Mouse (Mus musculus) CH12.LX (cell line): ENCODE measurements at regions not wholly inside any gene's neighbourhood (a gene's known extent, or its start where the extent isn't known, plus 50 kb on each side); places are given as distances from the start of the nearest gene placed in this dataset.

Source experiments
- DNase-seq: peaks from one replicate; pipeline ENCODE4 v3.0.0-alpha.2; 2013; ENCODE audit errors: extremely low read depth
- H3K27ac ChIP-seq: 2 replicates; pipeline ENCODE4 v1.5.1; 2012; ENCODE audit warnings: low read depth, mild to moderate bottlenecking, control low read depth, moderate library complexity; ENCODE audit not compliant: insufficient read depth
- H3K27me3 ChIP-seq: replicated peaks from 2 replicates; pipeline ENCODE3; 2012; ENCODE audit warnings: inconsistent platforms
- H3K36me3 ChIP-seq, 2 experiments: replicated peaks in 1 of 2; 2 replicates each; pipeline versions ENCODE3 to v1.6.1; 2012; ENCODE audit warnings: inconsistent platforms in 1 of 2, low read length in 1 of 2, mild to moderate bottlenecking in 1 of 2, mixed read lengths in 1 of 2, moderate library complexity in 1 of 2; ENCODE audit not compliant: control insufficient read depth in 1 of 2, insufficient read depth in 1 of 2
- H3K4me1 ChIP-seq, 2 experiments: 2 replicates each; pipeline ENCODE4 v1.6.1; 2012; ENCODE audit warnings: inconsistent platforms in 1 of 2, moderate library complexity in 1 of 2; ENCODE audit not compliant: insufficient read depth in 2 of 2, control insufficient read depth in 1 of 2
- H3K4me2 ChIP-seq: 2 replicates; pipeline ENCODE4 v1.6.1; 2012; ENCODE audit warnings: low read depth, mild to moderate bottlenecking, control low read depth; ENCODE audit not compliant: poor library complexity, insufficient read depth, severe bottlenecking
- H3K4me3 ChIP-seq, 3 experiments: fragments of 150-350 bp in 1 of 3; sonication (generic) in 1 of 3; replicated peaks in 1 of 3; 2 replicates each; pipeline versions ENCODE3 to v1.5.1; 2011 to 2012; ENCODE audit warnings: low read depth in 2 of 3, low read length in 2 of 3, mild to moderate bottlenecking in 2 of 3, moderate library complexity in 2 of 3, control low read depth in 1 of 3, improper control_type of control experiment in 1 of 3, inconsistent platforms in 1 of 3, mixed read lengths in 1 of 3; ENCODE audit not compliant: poor library complexity in 1 of 3
- H3K79me2 ChIP-seq: replicated peaks from 2 replicates; pipeline ENCODE4 v1.6.1; 2012; ENCODE audit warnings: mild to moderate bottlenecking, moderate library complexity; ENCODE audit not compliant: control insufficient read depth, poor library complexity, insufficient read depth, severe bottlenecking; ENCODE audit errors: extremely low read depth
- H3K9ac ChIP-seq: 2 replicates; pipeline ENCODE4 v1.6.1; 2012; ENCODE audit warnings: low read depth, mild to moderate bottlenecking, control low read depth, moderate library complexity; ENCODE audit not compliant: insufficient read depth
- H3K9me3 ChIP-seq: replicated peaks from 2 replicates; pipeline ENCODE3; 2012; ENCODE audit warnings: low read length, inconsistent platforms, mixed read lengths
- E2F4 ChIP-seq: IDR thresholded peaks from 2 replicates; pipeline ENCODE4 v1.6.1; 2011; ENCODE audit warnings: low read depth, low read length, improper control_type of control experiment; ENCODE audit not compliant: insufficient replicate concordance
- EP300 ChIP-seq: IDR thresholded peaks from 2 replicates; pipeline ENCODE4 v1.6.1; 2011; ENCODE audit warnings: low read length, improper control_type of control experiment
- ETS1 ChIP-seq: conservative IDR thresholded peaks from 2 replicates; pipeline ENCODE4 v1.6.1; 2012; ENCODE audit warnings: low read depth, mild to moderate bottlenecking, inconsistent platforms, low read length, improper control_type of control experiment, moderate library complexity
- GABPA ChIP-seq: IDR thresholded peaks from 2 replicates; pipeline ENCODE4 v1.6.1; 2012; ENCODE audit warnings: low read depth, low read length, improper control_type of control experiment, inconsistent platforms; ENCODE audit not compliant: insufficient replicate concordance
- JUN ChIP-seq: IDR thresholded peaks from 2 replicates; pipeline ENCODE4 v1.6.1; 2011; ENCODE audit warnings: low read depth, mild to moderate bottlenecking, low read length, improper control_type of control experiment, moderate library complexity; ENCODE audit not compliant: insufficient read depth
- KAT2A ChIP-seq: IDR thresholded peaks from 2 replicates; pipeline ENCODE4 v1.6.1; 2012; ENCODE audit warnings: low read length, improper control_type of control experiment, inconsistent platforms; ENCODE audit not compliant: insufficient replicate concordance
- MAZ ChIP-seq: IDR thresholded peaks from 2 replicates; pipeline ENCODE4 v1.6.1; 2012; ENCODE audit warnings: low read depth, mild to moderate bottlenecking, inconsistent platforms, low read length, improper control_type of control experiment, moderate library complexity
- MEF2A ChIP-seq: IDR thresholded peaks from 2 replicates; pipeline ENCODE4 v1.6.1; 2014; ENCODE audit warnings: low read depth, mild to moderate bottlenecking, inconsistent platforms, low read length, improper control_type of control experiment, borderline replicate concordance
- MXI1 ChIP-seq: IDR thresholded peaks from 2 replicates; pipeline ENCODE4 v1.6.1; 2011; ENCODE audit warnings: mild to moderate bottlenecking, low read depth, low read length, improper control_type of control experiment
- MYC ChIP-seq: IDR thresholded peaks from 2 replicates; pipeline ENCODE4 v1.6.1; 2011; ENCODE audit warnings: low read depth, mild to moderate bottlenecking, improper control_type of control experiment, low read length
- SIN3A ChIP-seq: IDR thresholded peaks from 2 replicates; pipeline ENCODE4 v1.6.1; 2012; ENCODE audit warnings: low read length, improper control_type of control experiment, inconsistent platforms
- SMC3 ChIP-seq: IDR thresholded peaks from 2 replicates; pipeline ENCODE4 v1.6.1; 2011; ENCODE audit warnings: low read depth, low read length, improper control_type of control experiment
- TBP ChIP-seq: conservative IDR thresholded peaks from 2 replicates; pipeline ENCODE4 v1.6.1; 2011; ENCODE audit warnings: low read depth, low read length, improper control_type of control experiment
- ZKSCAN1 ChIP-seq: IDR thresholded peaks from 2 replicates; pipeline ENCODE4 v1.6.1; 2012; ENCODE audit warnings: low read depth, inconsistent platforms, low read length, improper control_type of control experiment, borderline replicate concordance
- ZNF384 ChIP-seq: IDR thresholded peaks from 2 replicates; pipeline ENCODE4 v1.6.1; 2012; ENCODE audit warnings: low read depth, low read length, improper control_type of control experiment, inconsistent platforms
- dilution Hi-C: fragments of 300-500 bp; cut with MboI; formaldehyde crosslinking; loops from 2 replicates; pipeline ENCODE4 v1.14.3; 2020; ENCODE audit warnings: low sequenced_read_pairs; ENCODE audit not compliant: extremely low pct_unique_long_range_greater_than_20kb, extremely low pct_ligation_motif_present
- in situ Hi-C: fragments of 300-500 bp; cut with MboI; formaldehyde crosslinking; loops from 3 replicates; pipeline ENCODE4 v1.14.3; 2019; ENCODE audit warnings: low sequenced_read_pairs, low pct_ligation_motif_present, low pct_unique_long_range_greater_than_20kb, mixed read lengths

DNA sequence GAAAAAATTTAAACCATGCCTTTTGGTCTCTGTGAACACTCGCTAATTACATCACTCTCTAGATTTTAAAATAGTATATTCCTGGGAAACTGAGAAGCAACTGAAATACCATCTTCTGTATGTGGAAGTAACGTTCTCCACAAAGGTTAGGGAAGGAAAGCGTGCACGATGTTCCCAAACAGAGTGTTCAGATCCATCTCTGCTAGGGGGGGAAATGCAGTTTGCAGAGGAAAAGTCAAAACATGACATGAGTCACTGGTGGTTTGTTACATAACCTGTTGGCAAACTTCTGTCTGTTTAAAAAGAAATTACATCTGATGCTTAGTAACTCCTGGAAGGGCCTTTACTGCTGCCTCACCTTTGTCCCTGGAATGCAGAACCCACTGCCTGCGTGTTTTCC, 314.2 kb downstream of the Dcdc2c start:
- in situ Hi-C loops: no loop called here
- Histone ChIP-seq H3K4me2 (no peak overlapping the region), H3K27ac (no peak overlapping the region), H3K4me1 (no peaks in the 10 kb centered on the region), H3K79me2 (no peaks in the 10 kb centered on the region), H3K9me3 (no peaks in the 10 kb centered on the region), H3K9ac (no peak overlapping the region), H3K36me3 (no peaks in the 10 kb centered on the region), H3K4me3 (no peak overlapping the region), H3K27me3 (no peaks in the 10 kb centered on the region)
- TF ChIP-seq EP300 (no peak), MYC (no peak), GABPA (no peak), ETS1 (no peak), JUN (no peak), E2F4 (no peak)
- DNase-seq: no peak
- dilution Hi-C loops: no loop called here

DNA sequence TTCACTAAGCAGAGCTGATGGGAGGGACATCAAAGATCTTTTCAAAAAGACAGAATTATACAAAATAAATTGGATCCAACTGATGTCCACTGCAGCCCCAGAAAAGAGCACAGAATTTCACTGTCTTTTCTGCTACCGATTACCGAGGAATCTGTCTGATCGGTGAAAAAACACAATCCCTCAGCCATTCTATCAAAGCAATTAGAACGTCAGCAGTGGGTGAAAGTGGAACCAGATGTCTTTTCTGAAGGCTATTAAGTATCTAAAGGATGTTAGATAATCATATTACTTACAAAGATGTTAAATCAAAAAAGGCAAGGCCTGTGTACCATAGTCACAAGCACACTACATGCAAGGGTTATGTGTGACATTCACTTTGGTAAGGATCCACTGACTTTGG, 315.2 kb downstream of the Dcdc2c start:
- DNase-seq: no peak
- Histone ChIP-seq H3K4me1 (no peaks in the 10 kb centered on the region), H3K79me2 (no peaks in the 10 kb centered on the region), H3K27ac (no peak overlapping the region), H3K27me3 (no peaks in the 10 kb centered on the region), H3K9me3 (no peaks in the 10 kb centered on the region), H3K4me2 (no peak overlapping the region), H3K36me3 (no peaks in the 10 kb centered on the region), H3K4me3 (no peak overlapping the region)
- in situ Hi-C loops: no loop called here
- no peak for TF ChIP-seq SMC3
- no peak for TF ChIP-seq MEF2A
- no peak for TF ChIP-seq TBP
- TF ChIP-seq SIN3A: no peak
- TF ChIP-seq ZNF384: no peak
- TF ChIP-seq, all 38 proteins: peak for 0
- dilution Hi-C loops: no loop called here
- H3K9ac ChIP-seq: no peak overlapping the region

DNA sequence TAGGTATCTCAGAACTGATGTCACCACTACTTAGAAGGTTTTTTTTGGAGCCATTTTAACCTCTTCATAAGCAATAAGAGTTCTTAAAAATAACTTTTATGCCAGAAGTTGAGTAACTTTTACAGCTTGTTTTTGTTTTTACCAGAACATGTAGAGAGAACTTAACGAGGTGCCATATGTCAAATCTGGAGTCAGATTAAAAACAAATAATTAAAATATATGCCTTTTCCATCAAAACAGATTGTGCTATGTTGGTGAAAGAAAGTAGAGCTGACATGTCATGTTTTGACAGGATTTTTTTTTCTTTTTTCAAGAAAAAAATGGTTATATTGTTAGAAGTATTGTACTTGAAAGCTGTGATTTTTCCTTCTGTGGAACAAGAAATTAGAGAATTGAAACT, 349.4 kb downstream of the Dcdc2c start:
- Histone ChIP-seq H3K4me2 (no peak overlapping the region), H3K4me1 (no peaks in the 10 kb centered on the region), H3K79me2 (no peaks in the 10 kb centered on the region), H3K4me3 (no peak overlapping the region), H3K27ac (no peak overlapping the region), H3K9me3 (no peaks in the 10 kb centered on the region), H3K36me3 (no peaks in the 10 kb centered on the region), H3K9ac (no peak overlapping the region), H3K27me3 (no peaks in the 10 kb centered on the region)
- no peak for DNase-seq
- in situ Hi-C loops (no loop called here), dilution Hi-C loops (no loop called here)
- TF ChIP-seq EP300 (no peak), KAT2A (no peak), SIN3A (no peak), MAZ (no peak), MXI1 (no peak), ZKSCAN1 (no peak), JUN (no peak)
